Mouse (Mus musculus) hindlimb bud, embryonic 11.5 days (tissue): Measurements from ENCODE around the gene Cope.

Experiments
- DNase-seq: peaks from one replicate; pipeline ENCODE4 v3.0.0-alpha.2; 2012; ENCODE audit warnings: low read depth, low spot score; ENCODE audit errors: extremely low spot score

The Cope gene

GRCm38 (mm10) chr8:70302358-70302890 is at the start of gene Cope, which contains the start of gene Ddx49:
TSS of gene Cope (plus strand) at chr8:70302518.
TSS of gene Ddx49 (minus strand) at chr8:70302489.
- DNase-seq: peak; percentile 95

GRCm38 (mm10) chr8:70254628-70255027 is 47.7 kb upstream of the Cope start:
- DNase-seq: no peak

GRCm38 (mm10) chr8:70257456-70257855 is 44.9 kb upstream of the Cope start:
- no peak for DNase-seq

DNA sequence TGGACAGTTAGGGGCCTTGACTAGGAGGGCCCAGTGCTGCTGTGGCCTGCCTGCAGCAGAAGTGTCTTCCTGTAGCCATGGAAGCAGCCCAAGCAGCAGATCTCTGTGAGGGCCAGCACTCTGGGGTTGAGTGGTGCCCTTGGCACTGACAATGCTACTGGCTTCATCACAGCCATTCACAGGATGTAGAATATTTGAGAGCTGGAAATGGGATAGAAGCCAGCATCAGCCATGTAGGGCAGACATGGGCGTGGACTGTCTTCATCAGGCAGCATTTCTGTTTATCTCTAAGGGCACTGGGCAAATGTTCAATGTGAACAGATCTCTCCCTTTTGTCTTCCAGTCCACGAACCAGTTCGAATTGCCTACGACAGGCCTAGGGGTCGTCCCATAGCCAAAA is 43.7 kb upstream of the Cope start:
- no peak for DNase-seq

DNA sequence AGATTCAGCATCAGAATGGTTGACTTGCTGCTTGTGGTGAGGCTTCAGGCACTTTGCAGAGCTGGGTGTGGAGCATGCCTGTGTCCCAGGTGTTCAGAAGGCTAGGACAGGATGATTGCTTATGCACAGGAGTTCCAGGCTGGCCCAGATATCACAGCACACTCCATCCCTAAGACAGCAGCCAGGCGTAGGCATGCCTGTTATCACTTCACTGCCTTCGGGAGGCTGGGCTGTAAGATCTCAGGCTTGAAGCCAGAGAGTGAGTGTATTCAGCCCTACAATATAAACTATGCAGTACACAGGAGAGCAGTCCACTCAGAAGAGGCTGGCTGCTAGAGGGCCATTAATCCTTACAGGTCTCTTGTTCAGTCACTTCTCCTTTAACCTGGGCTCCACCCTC is 43.3 kb upstream of the Cope start:
- no peak for DNase-seq

GRCm38 (mm10) chr8:70267674-70268073 is 34.6 kb upstream of the Cope start:
- DNase-seq: no peak

- no peak for DNase-seq
Observed at GRCm38 (mm10) chr8:70268311-70268710, 34.0 kb upstream of the Cope start.

DNA sequence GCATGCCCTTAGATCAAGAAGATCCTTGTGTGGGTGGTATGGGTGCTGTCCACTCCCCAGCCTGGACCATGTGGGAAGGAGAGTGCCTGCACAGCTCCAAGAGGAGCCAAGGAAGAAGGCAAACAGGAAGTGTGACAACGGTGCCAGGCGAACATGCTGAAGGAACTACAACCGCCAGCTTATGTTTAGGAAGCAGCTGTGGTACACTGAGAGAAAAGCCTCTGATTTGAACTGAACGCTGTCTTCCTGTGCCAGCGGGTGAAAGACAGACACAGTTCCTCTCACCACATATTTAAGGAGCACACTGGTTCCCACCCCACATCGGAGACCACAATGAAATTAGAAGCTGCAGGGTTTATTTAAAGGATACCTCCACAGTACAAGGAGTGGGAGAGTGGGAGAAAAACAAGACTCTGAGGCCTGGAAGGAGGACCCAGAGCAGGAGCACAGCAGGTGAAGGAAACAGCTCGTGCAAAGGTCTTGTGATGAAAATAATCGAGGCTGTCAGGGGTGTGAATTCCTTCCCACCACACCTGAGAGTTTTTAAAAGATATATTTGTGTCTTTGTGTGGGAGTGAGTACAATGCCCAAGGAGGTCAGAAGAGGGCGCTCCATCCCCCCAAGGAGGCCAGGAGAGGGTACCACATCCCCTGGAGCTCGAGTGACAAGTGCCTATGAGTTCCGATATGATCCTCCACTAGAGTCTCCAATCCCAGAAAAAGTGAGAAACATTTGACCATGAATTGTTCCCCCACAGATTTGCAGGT is 33.3 kb upstream of the Cope start:
- no peak for DNase-seq

DNA sequence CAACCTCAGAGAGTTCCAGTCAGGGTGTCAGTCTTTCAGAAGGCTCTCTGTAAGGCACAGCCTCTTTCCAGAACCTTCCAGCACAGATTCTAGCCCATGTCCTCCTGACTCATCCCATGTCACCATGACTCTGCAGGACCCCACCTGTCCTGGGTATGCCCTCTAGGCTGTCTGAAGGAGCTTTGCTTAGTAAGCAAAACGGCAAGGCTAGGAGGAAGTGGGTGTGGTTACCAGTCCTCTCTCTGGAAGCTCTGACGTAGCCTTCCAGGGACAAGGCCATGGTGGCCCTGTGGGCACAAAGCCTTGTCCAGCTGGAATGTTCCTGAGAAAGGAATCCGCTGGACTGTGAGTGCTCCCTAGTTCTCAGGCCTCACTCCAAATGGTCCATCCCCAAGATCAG is 29.4 kb upstream of the Cope start:
- DNase-seq: no peak

- no peak for DNase-seq
Observed at GRCm38 (mm10) chr8:70274350-70274749, 28.0 kb upstream of the Cope start.

DNA sequence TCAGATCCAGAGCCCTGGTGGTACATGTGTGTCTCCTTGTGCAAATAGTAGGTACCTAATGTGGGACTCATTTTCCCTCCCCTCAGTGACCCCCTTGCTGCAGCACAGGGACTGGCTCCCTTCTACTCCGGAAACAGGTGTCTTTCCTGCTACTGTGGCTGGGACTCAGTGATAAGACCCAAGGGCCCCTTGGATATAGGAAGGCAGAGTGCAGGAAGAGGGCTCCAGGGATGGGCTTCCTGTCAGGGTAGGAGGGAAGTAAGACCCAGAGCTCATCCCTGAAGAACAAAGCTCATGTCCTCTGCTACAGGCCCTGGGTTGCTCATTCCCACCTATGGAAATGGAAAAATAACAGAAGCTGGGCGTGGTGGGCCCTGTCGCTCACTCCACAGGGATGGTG is 25.8 kb upstream of the Cope start:
- no peak for DNase-seq

DNA sequence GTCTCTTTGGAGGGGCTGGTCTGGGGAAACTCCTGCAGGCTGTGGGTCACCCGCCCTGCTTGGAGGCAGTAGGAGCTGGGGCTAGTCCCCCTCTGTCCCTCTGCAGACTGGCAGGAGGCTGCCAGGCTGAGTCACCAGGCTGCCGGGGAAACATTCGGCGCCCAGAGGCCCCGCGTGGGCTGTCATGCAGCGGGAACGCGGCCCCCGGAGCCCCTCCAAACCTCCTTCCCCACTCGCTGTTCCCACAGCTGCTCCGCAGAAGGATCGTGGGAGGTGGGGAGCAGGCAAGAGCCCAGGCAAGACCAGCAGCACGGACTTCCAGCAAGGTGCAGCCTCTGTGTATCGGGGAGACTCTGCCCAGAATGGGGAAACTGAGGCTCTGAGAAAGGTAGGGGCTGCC is 24.1 kb upstream of the Cope start:
- DNase-seq: no peak

GRCm38 (mm10) chr8:70279266-70279665 is 23.1 kb upstream of the Cope start:
- DNase-seq: no peak

DNA sequence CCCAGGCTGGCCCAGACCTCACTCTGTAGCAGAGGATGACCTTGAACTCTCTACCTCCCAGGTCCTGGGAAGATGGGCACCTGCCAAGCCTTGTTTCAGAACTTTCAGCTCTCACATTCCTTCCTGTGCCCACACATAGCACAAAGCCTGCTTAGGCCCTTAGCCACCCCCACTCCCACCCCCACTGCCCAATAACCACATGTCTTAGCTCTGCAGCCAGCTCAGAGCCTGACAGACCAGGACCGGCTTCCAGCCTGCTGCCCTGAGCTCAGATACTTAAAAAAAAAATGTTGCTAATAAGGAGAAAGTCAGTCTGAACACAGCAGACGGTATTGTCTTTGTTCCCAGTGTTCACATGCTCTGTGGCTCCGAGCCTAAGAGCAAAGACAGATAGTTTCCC is 21.3 kb upstream of the Cope start:
- no peak for DNase-seq

- DNase-seq: peak; percentile 82
Observed at GRCm38 (mm10) chr8:70282603-70283135, 19.6 kb upstream of the Cope start, which contains the start of gene Homer3. TSS of gene Homer3 (plus strand) at chr8:70282827.

- no peak for DNase-seq
Observed at GRCm38 (mm10) chr8:70283136-70284077, 18.9 kb upstream of the Cope start.

DNA sequence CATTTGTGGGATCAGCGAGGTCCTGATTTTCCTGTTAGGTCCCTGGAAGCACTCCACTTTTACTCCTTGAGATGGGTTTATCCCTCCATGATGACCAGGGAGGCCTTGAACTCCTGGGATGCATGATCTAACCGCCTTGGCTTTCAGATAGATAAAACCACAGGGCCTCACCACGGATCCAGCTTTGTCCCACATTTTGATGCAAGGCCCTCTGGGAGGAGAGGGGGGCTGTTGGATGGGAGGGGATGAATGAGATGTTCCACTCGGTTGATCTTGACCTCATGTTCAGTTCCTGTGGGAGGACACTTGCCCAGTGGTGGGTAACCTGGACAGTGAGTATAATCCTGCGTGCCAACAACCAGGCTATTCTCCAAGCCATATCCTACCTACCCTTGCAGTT is 17.9 kb upstream of the Cope start:
- no peak for DNase-seq

DNA sequence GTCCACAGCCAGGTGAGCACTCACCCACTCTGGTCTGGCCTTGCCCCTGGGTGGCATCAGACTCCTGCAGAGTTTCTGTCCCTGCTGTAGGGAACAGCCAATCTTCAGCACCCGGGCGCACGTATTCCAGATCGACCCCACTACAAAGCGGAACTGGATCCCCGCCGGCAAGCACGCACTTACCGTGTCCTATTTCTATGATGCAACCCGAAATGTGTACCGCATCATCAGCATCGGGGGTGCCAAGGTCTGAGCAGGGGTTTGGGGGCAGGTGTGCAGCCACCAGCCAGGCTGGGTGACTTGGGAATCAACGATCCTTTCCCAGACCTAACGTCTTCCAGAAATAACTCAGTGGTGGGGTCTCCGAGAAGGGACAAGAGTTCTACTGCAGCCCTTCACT is 17.0 kb upstream of the Cope start:
- DNase-seq: no peak

DNA sequence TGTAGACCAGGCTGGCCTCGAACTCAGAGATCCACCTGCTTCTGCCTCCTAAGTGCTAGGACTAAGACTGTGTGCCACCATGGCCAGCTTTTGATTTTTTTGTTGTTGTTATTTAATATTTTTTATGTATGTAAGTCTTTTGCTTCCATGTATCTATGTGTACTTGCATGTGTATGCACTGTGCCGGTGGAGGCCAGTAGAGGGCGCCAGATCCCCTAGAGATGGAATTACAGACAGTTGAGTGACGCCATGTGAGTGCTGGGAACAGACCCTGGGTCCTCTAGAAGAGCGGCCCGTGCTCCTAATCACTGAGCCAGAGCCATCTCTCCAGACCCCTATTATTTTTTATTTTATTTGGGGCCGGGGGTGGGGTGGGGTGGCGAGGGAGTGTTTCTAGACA is 15.6 kb upstream of the Cope start:
- no peak for DNase-seq

GRCm38 (mm10) chr8:70293988-70294405 is 8.3 kb upstream of the Cope start:
- no peak for DNase-seq

DNA sequence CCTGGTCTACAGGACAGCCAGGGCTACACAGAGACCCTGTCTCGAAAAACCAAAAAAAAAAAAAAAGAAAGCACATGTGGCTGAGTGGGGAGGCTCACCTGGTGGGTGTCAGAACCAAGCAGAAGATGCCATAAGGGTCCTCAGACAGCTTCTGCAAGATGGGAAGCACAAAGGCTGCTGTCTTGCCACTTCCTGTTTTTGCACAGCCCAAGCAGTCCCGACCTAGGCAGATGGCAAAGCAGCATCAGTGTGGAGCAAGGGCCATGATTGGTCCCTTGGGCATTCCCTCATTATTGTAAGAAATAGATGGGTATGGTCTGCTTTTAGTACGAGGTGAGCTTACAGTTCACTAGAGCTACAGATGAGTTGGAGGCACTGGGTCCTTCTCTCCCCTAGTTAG is 1.4 kb upstream of the Cope start:
- DNase-seq: no peak
